Mouse (Mus musculus) heart, postnatal 14 days (tissue): ENCODE data around the gene Kcnab3. TPM values are rescaled to one million over a fixed set of nuclear protein-coding genes. Genes with fewer than 3 reads are reported as not detected.
A peak's percentile ranks its signal among the peaks of the same experiment; 100 is the strongest.

Experiments used
- DNase-seq, 2 experiments: peaks; one replicate each; pipeline ENCODE4 v3.0.0; 2021 to 2022
- intact Hi-C: fragments of 180-260 bp; cut with DNase I; formaldehyde crosslinking; loops from one replicate; pipeline ENCODE4 v1.15.1; 2025
- total RNA-seq, 2 experiments: library from RNA; stranded (reverse); gene quantifications; 2 replicates each; pipeline ENCODE4 v1.2.3; 2021

Kcnab3 gene
- total RNA-seq, 2 experiments from 2014 or later, result 0.51 to 0.67 TPM

- intact Hi-C loops, result loop anchor here (2.0 kb wide), 1 partner anchor 44 kb away; no protein-coding TSS in a partner anchor
- DNase-seq, result peak; percentile 58 to 71
Observed at GRCm38 (mm10) chr11:69368356-69369214, 42.5 kb downstream of the Kcnab3 start.

- intact Hi-C loops, result loop anchor here (2.0 kb wide), 1 partner anchor 45 kb away; no protein-coding TSS in a partner anchor
Observed at GRCm38 (mm10) chr11:69369215-69369989, 43.3 kb downstream of the Kcnab3 start, which contains the start of gene Chd3. TSS of gene Chd3 (minus strand) at chr11:69369406.

GRCm38 (mm10) chr11:69369990-69370816, 44.1 kb downstream of the Kcnab3 start:
- intact Hi-C loops, result loop anchor here (2.0 kb wide), 1 partner anchor 45 kb away; no protein-coding TSS in a partner anchor
- no peak for DNase-seq

More at GRCm38 (mm10) chr11:69369215-69369989, 43.3 kb downstream of the Kcnab3 start, which contains the start of gene Chd3:
- no peak for DNase-seq

GRCm38 (mm10) chr11:69370817-69371215, 44.8 kb downstream of the Kcnab3 start:
- no peak for DNase-seq
- intact Hi-C loops, result no loop called here

- intact Hi-C loops, result no loop called here
Observed at GRCm38 (mm10) chr11:69371601-69372000, 45.5 kb downstream of the Kcnab3 start.

GRCm38 (mm10) chr11:69372056-69372779, 46.2 kb downstream of the Kcnab3 start:
- no peak for DNase-seq
- intact Hi-C loops, result no loop called here

More at GRCm38 (mm10) chr11:69371601-69372000, 45.5 kb downstream of the Kcnab3 start:
- DNase-seq, result no peak

GRCm38 (mm10) chr11:69372780-69373170, 46.7 kb downstream of the Kcnab3 start:
- intact Hi-C loops, result no loop called here

GRCm38 (mm10) chr11:69373223-69373965, 47.3 kb downstream of the Kcnab3 start:
- intact Hi-C loops, result no loop called here
- no peak for DNase-seq

More at GRCm38 (mm10) chr11:69372780-69373170, 46.7 kb downstream of the Kcnab3 start:
- DNase-seq, result no peak

- intact Hi-C loops, result no loop called here
- DNase-seq, result no peak
Observed at GRCm38 (mm10) chr11:69375646-69376045, 49.6 kb downstream of the Kcnab3 start.

- DNase-seq, result no peak
- intact Hi-C loops, result no loop called here
Observed at GRCm38 (mm10) chr11:69377766-69378165, 51.7 kb downstream of the Kcnab3 start.

GRCm38 (mm10) chr11:69379600-69379999, 53.5 kb downstream of the Kcnab3 start:
- intact Hi-C loops, result no loop called here
- DNase-seq, result no peak

GRCm38 (mm10) chr11:69381356-69381755, 55.3 kb downstream of the Kcnab3 start:
- intact Hi-C loops, result no loop called here
- no peak for DNase-seq

Other genes starting within 250 kb of the Kcnab3 start
- gene Vamp2, start 237.8 kb upstream of the Kcnab3 start, total RNA-seq, result 10 to 100 TPM; 68.8 to 72.6 TPM
- gene Per1, start 231.0 kb upstream of the Kcnab3 start, total RNA-seq, result 100 to 1,000 TPM; 100 to 103 TPM
- gene Hes7, start 205.9 kb upstream of the Kcnab3 start, total RNA-seq, result under 1 TPM; 0.14 to 0.32 TPM
- gene 9130213A22Rik, start 203.7 kb upstream of the Kcnab3 start, total RNA-seq, result under 1 TPM; 0.33 to 0.44 TPM
- gene Aloxe3, start 200.4 kb upstream of the Kcnab3 start, total RNA-seq, result not detected
- not detected for gene Alox12b, start 169.3 kb upstream of the Kcnab3 start, total RNA-seq
- gene Alox8, start 128.4 kb upstream of the Kcnab3 start, total RNA-seq, result 1 to 10 TPM in 1 of 2 experiments, under 1 TPM in 1; 0.88 to 1.7 TPM
- gene Gucy2e, start 89.2 kb upstream of the Kcnab3 start, total RNA-seq, result 1 to 10 TPM in 1 of 2 experiments, under 1 TPM in 1; 1.00 to 1.3 TPM
- 1 to 10 TPM; 3.4 to 6.1 TPM for gene Cntrob, start 2.5 kb upstream of the Kcnab3 start, total RNA-seq
- 10 to 100 TPM; 54.0 to 61.4 TPM for gene Trappc1, start 2.3 kb upstream of the Kcnab3 start, total RNA-seq
- gene Rnf227, start 14.2 kb downstream of the Kcnab3 start, total RNA-seq, result under 1 TPM; 0.34 to 0.48 TPM
- gene Chd3, start 43.1 kb downstream of the Kcnab3 start, total RNA-seq, result 10 to 100 TPM; 45.4 to 47.4 TPM
- gene Naa38, start 69.2 kb downstream of the Kcnab3 start, total RNA-seq, result 10 to 100 TPM; 85.4 to 91.7 TPM
- 10 to 100 TPM; 25.0 to 29.3 TPM for gene Cyb5d1, start 69.4 kb downstream of the Kcnab3 start, total RNA-seq
- gene Tmem88, start 72.0 kb downstream of the Kcnab3 start, total RNA-seq, result 10 to 100 TPM; 37.4 to 39.6 TPM
- gene Kdm6b, start 87.4 kb downstream of the Kcnab3 start, total RNA-seq, result 10 to 100 TPM; 45.7 to 50.6 TPM
- under 1 TPM; 0.07 to 0.38 TPM for gene Dnah2, start 222.9 kb downstream of the Kcnab3 start, total RNA-seq
- gene Efnb3, start 233.9 kb downstream of the Kcnab3 start, total RNA-seq, result 10 to 100 TPM; 60.5 to 70.3 TPM